Mouse (Mus musculus): ENCODE data around the gene Cdh4. TPM values are rescaled to one million over a fixed set of nuclear protein-coding genes. Genes with fewer than 3 reads are reported as not detected.

Gene Cdh4
- polyA plus RNA-seq, 1 experiment from 2014 or later, result 1.8 TPM

DNA sequence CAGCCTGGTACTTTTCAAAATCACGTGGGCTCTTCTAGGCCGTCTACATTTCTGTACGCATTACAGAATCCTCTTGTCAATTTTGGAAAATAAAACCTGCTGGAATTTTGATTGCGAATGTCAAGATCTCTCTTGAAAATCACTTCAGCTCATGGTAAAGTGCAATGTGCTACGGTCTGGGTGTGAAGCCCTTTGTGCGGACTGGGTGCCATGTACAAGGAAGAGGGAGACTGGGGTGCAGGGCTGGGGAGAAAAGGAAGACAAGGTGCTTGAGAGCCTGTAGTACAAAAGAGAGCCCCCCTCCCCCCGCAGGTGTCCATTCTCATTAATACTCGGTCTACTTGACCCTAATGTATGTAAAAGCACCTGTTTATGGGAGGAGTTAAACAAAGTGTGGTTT is 125.7 kb downstream of the Cdh4 start:
- no peak for DNase-seq (ENCODE audit: low spot score)
- 94% methylated on average over 8 of the region's 8 CpGs for WGBS
- Histone ChIP-seq H3K4me3 (no peak overlapping the region), H3K27me3 (ENCODE audit: low read depth, poor library complexity, severe bottlenecking) (peaks cover 27% of the 10 kb centered on the region; the same call in 1 of the 2 replicates), H3K9me3 (replicated peaks) (no peaks in the 10 kb centered on the region), H3K36me3 (no peaks in the 10 kb centered on the region), H3K4me1 (peaks cover 33% of the 10 kb centered on the region), H3K27ac (no peak overlapping the region)

DNA sequence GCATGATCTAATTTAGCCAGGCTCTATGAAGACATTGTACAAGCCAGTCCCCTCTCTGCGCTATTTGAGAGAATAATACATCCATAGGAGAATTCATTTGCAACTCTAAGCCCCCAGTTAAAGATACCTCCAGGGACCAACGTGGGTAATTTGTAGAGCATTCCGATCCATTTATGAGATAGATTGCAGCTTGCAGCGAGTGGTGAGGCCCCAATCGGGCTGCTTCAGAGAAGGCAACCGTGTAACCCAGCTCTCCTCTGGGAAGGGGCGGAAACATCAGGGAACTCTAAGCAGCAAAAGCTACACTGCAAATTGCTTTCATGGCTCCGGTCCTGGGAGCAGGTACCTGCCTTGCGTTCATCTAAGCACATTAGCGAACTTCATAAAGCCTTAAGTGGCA is 126.9 kb downstream of the Cdh4 start:
- H3K27me3 ChIP-seq (ENCODE audit: low read depth, poor library complexity, severe bottlenecking), result peaks cover 27% of the 10 kb centered on the region; the same call in 1 of the 2 replicates
- H3K36me3 ChIP-seq, result no peaks in the 10 kb centered on the region
- no peak overlapping the region for H3K4me3 ChIP-seq
- H3K4me1 ChIP-seq, result peaks cover 37% of the 10 kb centered on the region
- DNase-seq (ENCODE audit: low spot score), result no peak
- H3K27ac ChIP-seq, result no peak overlapping the region
- H3K9me3 ChIP-seq (replicated peaks), result no peaks in the 10 kb centered on the region
- WGBS, result 32% methylated on average over 10 of the region's 10 CpGs

DNA sequence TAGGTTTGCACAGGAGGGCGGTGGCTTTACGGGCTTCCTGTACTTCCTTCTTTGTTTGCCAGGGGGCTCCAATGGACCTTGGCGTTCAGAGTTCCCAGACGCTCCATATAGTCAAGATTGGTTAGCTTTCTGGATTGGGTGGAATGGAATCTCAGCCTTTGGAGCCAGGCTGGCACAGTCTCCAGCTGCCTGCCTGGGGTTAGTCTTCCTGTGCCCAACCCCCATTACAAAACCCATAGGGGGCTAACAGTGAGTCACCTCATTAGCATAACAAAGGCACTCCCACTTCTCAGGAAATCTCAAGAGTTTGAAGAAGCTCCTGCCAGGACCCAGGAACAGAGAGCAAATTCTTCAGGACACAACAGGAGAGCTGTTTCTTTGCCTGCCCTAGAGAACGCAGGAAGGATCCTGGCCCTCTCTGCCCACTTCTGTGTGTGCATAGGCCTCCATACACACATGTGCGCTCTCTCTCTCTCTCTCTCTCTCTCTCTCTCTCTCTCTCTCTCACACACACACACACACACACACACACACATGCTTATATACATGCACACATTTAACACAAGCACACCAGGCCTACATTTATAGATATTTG is 129.0 kb downstream of the Cdh4 start:
- Histone ChIP-seq H3K4me3 (no peak overlapping the region), H3K27me3 (ENCODE audit: low read depth, poor library complexity, severe bottlenecking) (peaks cover 17% of the 10 kb centered on the region; the same call in 1 of the 2 replicates)
- 19% methylated on average over 6 of the region's 6 CpGs for WGBS

DNA sequence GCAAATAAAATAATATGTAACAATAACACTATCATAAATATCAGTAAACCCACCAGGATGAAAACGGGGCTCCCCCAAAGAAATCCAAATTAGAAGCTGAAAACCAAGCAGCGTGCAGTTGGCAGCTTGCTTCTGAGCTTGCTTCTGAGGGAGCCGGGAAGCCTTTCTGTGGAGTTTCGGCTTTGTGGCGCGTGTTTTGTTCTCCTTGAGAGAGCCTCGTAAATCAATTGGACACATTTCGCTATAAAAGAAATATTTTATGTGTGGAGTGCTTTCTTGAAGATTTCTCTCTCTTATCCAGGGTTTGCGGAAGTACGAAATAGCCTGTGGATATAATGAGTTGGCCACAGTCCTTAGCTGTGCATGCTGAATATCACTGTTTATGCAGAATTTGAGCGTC is 131.1 kb downstream of the Cdh4 start:
- H3K4me3 ChIP-seq, result no peak overlapping the region
- WGBS, result 88% methylated on average over 11 of the region's 11 CpGs
- H3K36me3 ChIP-seq, result no peaks in the 10 kb centered on the region
- no peaks in the 10 kb centered on the region for H3K9me3 ChIP-seq (replicated peaks)
- no peak for DNase-seq (ENCODE audit: low spot score)
- peaks cover 15% of the 10 kb centered on the region; the same call in 1 of the 2 replicates for H3K27me3 ChIP-seq (ENCODE audit: low read depth, poor library complexity, severe bottlenecking)
- no peak overlapping the region for H3K27ac ChIP-seq
- peaks cover 25% of the 10 kb centered on the region for H3K4me1 ChIP-seq

More for the DNA sequence above, 129.0 kb downstream of the Cdh4 start:
- no peak for DNase-seq (ENCODE audit: low spot score)
- H3K36me3 ChIP-seq, result no peaks in the 10 kb centered on the region
- H3K9me3 ChIP-seq (replicated peaks), result no peaks in the 10 kb centered on the region
- H3K27ac ChIP-seq, result no peak overlapping the region
- H3K4me1 ChIP-seq, result peaks cover 25% of the 10 kb centered on the region

DNA sequence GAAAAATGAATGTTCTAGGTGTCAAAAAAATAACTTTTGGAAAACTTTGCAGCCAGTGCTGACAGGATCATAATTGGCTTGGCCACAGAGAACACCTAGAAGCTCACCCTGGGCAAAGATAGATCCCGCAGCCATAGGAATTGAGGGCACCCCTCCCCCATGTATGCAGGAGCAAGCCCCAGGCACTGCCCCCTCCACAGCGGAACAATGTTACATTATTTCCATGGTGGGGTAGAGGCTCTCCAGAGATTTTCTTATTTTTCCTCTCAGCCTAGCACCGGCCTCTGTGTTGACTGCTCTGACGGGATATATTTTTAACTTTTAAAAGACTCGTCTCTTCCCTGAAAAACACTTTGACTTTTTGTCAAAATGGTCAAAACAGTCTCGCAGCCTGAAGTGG is 131.6 kb downstream of the Cdh4 start:
- Histone ChIP-seq H3K36me3 (no peaks in the 10 kb centered on the region), H3K4me1 (peaks cover 25% of the 10 kb centered on the region), H3K27ac (0 out of 2 replicates have a peak overlapping the region, but pooled peaks have one; percentile 3), H3K27me3 (ENCODE audit: low read depth, poor library complexity, severe bottlenecking) (peaks cover 15% of the 10 kb centered on the region; the same call in 1 of the 2 replicates), H3K9me3 (replicated peaks) (no peaks in the 10 kb centered on the region), H3K4me3 (no peak overlapping the region)
- whole genome bisulfite sequencing, result 90% methylated on average over 6 of the region's 6 CpGs
- no peak for DNase-seq (ENCODE audit: low spot score)

DNA sequence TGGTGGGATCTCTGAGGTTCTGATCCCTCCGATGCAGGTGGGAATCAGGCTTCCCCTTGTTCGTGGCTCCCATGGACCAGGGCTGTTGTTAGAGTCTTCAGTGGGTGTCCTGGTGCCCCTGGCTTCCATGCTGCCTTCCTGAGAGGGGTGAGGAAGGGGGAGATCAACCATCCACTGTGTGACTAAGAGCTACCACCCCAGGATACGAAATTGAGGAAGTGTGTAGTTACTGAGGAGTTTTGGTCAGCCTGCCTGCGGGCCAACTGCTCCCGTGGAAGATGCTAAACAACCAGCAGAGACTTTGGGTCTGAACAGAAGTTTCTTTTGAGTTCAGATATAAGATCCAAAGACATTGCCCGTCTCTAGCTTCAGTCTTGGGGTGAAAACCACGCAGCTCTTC is 133.4 kb downstream of the Cdh4 start:
- Histone ChIP-seq H3K4me3 (no peak overlapping the region), H3K27me3 (ENCODE audit: low read depth, poor library complexity, severe bottlenecking) (peaks cover 3% of the 10 kb centered on the region; the same call in 1 of the 2 replicates), H3K9me3 (replicated peaks) (no peaks in the 10 kb centered on the region), H3K36me3 (no peaks in the 10 kb centered on the region), H3K4me1 (peaks cover 11% of the 10 kb centered on the region; the same call in 1 of the 2 replicates), H3K27ac (no peak overlapping the region)
- no peak for DNase-seq (ENCODE audit: low spot score)
- WGBS, result 92% methylated on average over 7 of the region's 7 CpGs

DNA sequence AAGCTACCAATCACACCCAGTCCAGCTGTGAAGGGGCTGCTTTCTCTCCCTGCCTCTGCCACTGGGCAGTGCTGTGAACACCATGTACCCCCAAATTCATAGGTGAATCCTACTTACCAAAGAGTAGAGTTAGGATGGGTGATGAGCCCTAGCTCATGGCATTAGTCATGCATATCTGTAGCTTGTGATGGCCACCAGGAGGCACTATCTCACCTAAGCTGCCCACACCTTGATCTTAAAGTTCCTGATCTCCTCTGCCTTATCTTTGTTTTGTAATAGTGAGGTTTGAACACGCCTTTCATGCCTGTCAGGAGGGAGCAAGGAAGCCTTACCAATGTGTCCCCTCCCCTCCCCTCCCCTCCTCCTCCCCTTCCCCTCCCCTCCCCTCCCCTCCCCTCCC is 134.0 kb downstream of the Cdh4 start:
- no peak for DNase-seq (ENCODE audit: low spot score)
- H3K27ac ChIP-seq, result no peak overlapping the region
- H3K4me1 ChIP-seq, result peaks cover 5% of the 10 kb centered on the region; the same call in 1 of the 2 replicates
- H3K9me3 ChIP-seq (replicated peaks), result no peaks in the 10 kb centered on the region
- no peaks in the 10 kb centered on the region for H3K36me3 ChIP-seq
- 100% methylated on average over 1 of the region's 1 CpGs for WGBS
- no peaks in the 10 kb centered on the region for H3K27me3 ChIP-seq (ENCODE audit: low read depth, poor library complexity, severe bottlenecking)
- H3K4me3 ChIP-seq, result no peak overlapping the region

DNA sequence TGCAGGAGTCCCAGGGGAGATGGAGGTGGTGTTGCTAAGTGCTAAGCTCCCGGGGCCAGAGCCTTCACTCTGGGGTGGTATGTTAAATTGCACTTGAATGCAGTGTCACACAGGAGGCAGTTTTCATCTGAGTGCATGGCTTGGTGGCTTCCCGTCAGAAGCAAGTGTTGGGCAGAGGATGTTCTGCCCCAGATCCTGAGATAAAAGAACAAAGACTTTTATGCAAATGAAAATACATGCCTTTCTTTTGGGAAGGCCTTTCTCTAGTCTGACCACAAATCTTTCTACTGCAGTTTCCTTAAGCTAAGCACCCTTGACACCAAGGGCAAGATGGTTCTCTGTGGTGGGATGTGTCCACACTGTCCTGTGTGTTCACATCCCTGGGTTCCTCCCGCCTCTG is 136.1 kb downstream of the Cdh4 start:
- Histone ChIP-seq H3K36me3 (no peaks in the 10 kb centered on the region), H3K4me1 (peaks cover 1% of the 10 kb centered on the region; the same call in 1 of the 2 replicates), H3K27me3 (ENCODE audit: low read depth, poor library complexity, severe bottlenecking) (no peaks in the 10 kb centered on the region), H3K9me3 (replicated peaks) (no peaks in the 10 kb centered on the region), H3K27ac (no peak overlapping the region), H3K4me3 (no peak overlapping the region)
- no peak for DNase-seq (ENCODE audit: low spot score)
- WGBS, result 82% methylated on average over 3 of the region's 3 CpGs

DNA sequence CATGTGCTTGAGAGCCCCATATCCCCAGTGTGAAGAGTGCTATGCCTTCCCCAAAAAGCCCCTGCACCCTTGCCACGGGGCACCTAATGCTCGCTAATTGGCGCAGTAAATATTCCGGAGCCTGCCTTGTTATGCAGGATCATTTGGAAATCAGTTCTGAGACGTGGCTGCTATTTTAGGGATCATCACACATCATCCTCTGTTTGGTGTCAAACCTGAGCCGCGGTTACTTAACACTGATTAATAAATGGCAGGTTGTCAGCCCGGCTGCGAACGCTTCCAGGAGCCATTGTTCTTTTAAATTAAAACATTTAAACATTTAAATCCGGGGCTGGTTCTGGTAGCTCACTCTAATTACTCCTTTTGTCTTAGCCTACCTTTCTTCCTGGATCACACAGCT is 136.6 kb downstream of the Cdh4 start:
- Histone ChIP-seq H3K27ac (no peak overlapping the region), H3K9me3 (replicated peaks) (no peaks in the 10 kb centered on the region), H3K4me3 (no peak overlapping the region), H3K36me3 (no peaks in the 10 kb centered on the region), H3K4me1 (no peaks in the 10 kb centered on the region), H3K27me3 (ENCODE audit: low read depth, poor library complexity, severe bottlenecking) (no peaks in the 10 kb centered on the region)
- 81% methylated on average over 11 of the region's 11 CpGs for WGBS
- no peak for DNase-seq (ENCODE audit: low spot score)

DNA sequence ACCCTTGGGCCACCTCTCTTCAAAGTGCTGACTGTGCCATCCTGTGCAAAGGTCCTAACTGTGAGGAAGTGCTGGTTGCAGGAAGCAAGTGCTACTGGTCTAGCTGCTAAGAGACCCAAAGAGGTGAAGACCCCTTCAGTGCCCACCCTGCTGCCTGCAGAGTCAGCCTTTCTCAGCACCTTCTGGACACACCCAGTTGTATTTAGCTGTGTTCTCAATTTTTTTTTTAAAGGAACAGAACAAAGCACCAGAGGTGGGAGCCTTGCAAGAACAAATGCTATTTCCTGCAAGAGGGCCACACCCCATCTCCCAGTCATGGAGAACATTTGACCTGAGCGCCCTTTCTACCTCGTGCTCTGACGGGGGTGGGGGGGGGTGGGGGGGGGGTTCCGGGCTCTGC is 138.2 kb downstream of the Cdh4 start:
- Histone ChIP-seq H3K27ac (no peak overlapping the region), H3K9me3 (replicated peaks) (no peaks in the 10 kb centered on the region), H3K4me1 (no peaks in the 10 kb centered on the region), H3K27me3 (ENCODE audit: low read depth, poor library complexity, severe bottlenecking) (no peaks in the 10 kb centered on the region), H3K4me3 (no peak overlapping the region), H3K36me3 (no peaks in the 10 kb centered on the region)
- no peak for DNase-seq (ENCODE audit: low spot score)
- 73% methylated on average over 4 of the region's 4 CpGs for WGBS

DNA sequence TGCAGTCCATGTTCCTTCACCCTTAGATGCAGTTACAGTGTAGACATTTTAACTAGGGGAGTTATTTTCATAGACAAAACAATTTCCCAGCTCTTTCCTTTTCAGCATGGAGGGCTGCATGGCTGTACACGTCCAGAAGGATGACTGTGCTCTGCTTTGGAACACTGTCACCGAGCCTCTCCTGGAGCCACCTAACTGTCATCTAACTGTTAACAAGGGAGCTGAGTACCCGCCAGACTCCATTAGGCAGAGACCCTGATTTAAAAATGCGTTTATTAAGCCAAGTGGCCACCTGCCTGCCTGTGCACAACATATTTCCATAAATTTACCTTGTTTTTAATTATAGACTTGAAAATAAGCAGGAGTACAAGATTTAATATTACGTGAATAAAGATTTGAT is 138.8 kb downstream of the Cdh4 start:
- Histone ChIP-seq H3K27ac (no peak overlapping the region), H3K36me3 (no peaks in the 10 kb centered on the region), H3K4me1 (no peaks in the 10 kb centered on the region), H3K4me3 (no peak overlapping the region), H3K27me3 (ENCODE audit: low read depth, poor library complexity, severe bottlenecking) (no peaks in the 10 kb centered on the region), H3K9me3 (replicated peaks) (no peaks in the 10 kb centered on the region)
- no peak for DNase-seq (ENCODE audit: low spot score)
- 85% methylated on average over 5 of the region's 5 CpGs for WGBS

DNA sequence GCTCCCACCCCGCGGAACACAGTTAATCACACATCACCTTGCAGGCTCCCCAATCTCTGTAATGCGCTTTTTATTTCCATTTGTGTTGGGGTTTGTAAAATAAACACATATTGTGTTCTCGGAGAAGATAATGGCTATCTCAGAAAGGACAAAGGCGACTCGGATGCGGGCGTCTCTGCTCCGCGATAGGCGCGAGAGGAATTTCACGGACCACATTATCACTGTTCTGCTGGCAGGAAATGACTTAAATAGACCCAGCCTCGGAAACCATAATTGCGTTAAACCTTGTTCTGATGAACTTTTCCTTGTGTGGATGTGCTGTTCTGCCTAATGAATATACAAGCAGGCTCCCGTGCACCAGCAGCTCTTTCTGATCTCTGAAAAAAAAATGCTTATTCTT is 140.7 kb downstream of the Cdh4 start:
- no peak for DNase-seq (ENCODE audit: low spot score)
- Histone ChIP-seq H3K27me3 (ENCODE audit: low read depth, poor library complexity, severe bottlenecking) (no peaks in the 10 kb centered on the region), H3K4me3 (no peak overlapping the region), H3K4me1 (no peaks in the 10 kb centered on the region), H3K9me3 (replicated peaks) (no peaks in the 10 kb centered on the region), H3K27ac (no peak overlapping the region), H3K36me3 (no peaks in the 10 kb centered on the region)
- 86% methylated on average over 16 of the region's 16 CpGs for WGBS

DNA sequence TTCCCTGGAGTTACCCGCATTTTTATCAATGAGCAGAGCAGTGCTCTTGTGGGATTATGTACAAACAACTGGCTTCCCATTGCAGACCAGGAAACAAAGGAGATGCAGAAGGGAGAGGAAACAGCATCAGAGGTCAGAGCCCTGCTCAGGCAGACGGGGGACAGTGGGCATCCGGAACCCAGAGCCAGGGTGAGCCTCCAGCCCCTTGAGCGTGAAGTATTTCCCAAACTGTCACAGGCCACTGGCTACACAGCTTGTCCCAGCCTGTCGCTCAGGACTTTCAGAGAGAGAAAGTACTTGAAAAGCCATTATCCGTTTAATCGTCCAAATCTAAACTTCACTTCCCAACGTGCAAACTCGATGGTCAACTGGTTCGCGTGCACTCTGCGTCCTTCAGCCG is 142.4 kb downstream of the Cdh4 start:
- DNase-seq (ENCODE audit: low spot score), result no peak
- Histone ChIP-seq H3K4me3 (no peak overlapping the region), H3K4me1 (no peaks in the 10 kb centered on the region), H3K27me3 (ENCODE audit: low read depth, poor library complexity, severe bottlenecking) (no peaks in the 10 kb centered on the region), H3K27ac (no peak overlapping the region), H3K36me3 (no peaks in the 10 kb centered on the region), H3K9me3 (replicated peaks) (no peaks in the 10 kb centered on the region)
- WGBS, result 78% methylated on average over 13 of the region's 13 CpGs

DNA sequence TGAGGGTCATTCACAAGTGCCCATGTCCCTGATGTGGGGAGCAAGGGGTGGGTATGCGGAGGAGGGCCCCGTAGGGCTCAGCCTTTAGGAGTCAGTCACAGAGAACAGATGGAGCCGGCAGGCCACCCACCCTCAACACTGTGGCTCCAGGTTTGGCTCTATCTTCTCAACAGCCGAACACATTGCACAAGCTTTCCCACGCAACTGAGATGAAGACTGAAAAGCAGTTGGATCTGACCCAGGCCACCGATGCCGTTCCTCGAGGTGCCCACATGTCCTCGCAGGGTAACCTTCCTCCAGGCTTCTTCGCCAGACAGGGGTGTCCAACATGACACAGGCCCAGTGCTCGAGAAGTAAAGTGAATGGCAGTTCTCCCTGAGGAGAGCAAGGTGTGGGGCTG is 144.2 kb downstream of the Cdh4 start:
- Histone ChIP-seq H3K27ac (no peak overlapping the region), H3K36me3 (no peaks in the 10 kb centered on the region), H3K9me3 (replicated peaks) (no peaks in the 10 kb centered on the region), H3K4me3 (no peak overlapping the region), H3K27me3 (ENCODE audit: low read depth, poor library complexity, severe bottlenecking) (no peaks in the 10 kb centered on the region), H3K4me1 (no peaks in the 10 kb centered on the region)
- no peak for DNase-seq (ENCODE audit: low spot score)
- 90% methylated on average over 11 of the region's 11 CpGs for WGBS
